Mouse (Mus musculus) regulatory T cell (primary cell): ENCODE measurements around the gene Ifnar1.

Source experiments
- in situ Hi-C: fragments of 300-600 bp; cut with MboI, MseI; formaldehyde crosslinking; loops from one replicate; pipeline ENCODE4 v1.15.1; 2025; ENCODE audit warnings: high pct_unique_total_duplicates

Gene Ifnar1

DNA sequence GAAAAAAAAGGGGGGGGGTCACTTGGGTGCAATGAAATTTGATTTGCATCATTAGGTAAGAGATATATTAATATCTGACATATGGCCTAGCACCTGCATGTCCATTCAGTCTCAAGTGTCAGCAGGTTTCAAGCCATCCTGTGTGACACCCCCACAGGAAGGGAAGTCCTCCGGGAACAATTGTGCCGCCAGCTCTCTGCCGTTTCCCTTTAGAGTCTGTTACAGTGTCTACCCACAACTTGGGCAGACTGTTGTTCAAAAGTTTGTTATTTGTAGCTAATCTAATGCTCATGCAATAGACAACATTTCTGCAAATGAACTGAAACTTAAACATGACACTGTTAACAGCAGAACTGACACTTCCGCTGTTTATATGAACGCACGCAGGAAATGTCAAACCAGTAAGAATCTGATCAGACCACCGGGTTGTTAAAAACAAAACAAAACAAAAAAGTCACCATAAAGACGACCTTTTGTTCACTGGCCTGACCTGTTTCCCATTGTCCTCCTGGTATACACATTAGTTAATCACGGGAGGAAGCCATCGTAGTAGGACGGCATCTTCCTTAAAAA is 23.9 kb upstream of the Ifnar1 start:
- in situ Hi-C loops: no loop called here

DNA sequence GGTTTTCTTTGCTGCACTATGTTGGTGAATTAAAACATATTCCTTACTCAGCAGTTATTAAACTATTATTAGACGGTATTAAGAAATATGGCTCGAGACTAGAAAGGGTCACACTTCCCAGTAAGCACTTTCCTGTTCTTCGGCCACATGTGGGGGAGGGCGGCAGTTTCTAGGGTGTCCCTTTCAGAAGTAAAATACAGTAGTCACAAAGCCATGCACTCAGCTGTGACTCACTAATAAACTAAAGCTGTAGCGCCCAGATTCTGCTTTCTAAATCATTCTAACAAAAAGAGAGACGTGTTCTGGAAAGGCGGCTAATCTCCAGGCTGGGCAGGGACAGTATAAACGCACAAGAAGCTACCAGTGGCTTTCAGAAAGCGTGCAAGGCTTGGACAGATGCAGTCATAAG is 23.3 kb upstream of the Ifnar1 start:
- in situ Hi-C loops: no loop called here

- in situ Hi-C loops: no loop called here
Measured at GRCm38 (mm10) chr16:91462644-91463043, 22.4 kb upstream of the Ifnar1 start.

GRCm38 (mm10) chr16:91463400-91463799 is 21.6 kb upstream of the Ifnar1 start:
- in situ Hi-C loops: no loop called here

- in situ Hi-C loops: no loop called here
Measured at GRCm38 (mm10) chr16:91463836-91464400, 21.1 kb upstream of the Ifnar1 start.

DNA sequence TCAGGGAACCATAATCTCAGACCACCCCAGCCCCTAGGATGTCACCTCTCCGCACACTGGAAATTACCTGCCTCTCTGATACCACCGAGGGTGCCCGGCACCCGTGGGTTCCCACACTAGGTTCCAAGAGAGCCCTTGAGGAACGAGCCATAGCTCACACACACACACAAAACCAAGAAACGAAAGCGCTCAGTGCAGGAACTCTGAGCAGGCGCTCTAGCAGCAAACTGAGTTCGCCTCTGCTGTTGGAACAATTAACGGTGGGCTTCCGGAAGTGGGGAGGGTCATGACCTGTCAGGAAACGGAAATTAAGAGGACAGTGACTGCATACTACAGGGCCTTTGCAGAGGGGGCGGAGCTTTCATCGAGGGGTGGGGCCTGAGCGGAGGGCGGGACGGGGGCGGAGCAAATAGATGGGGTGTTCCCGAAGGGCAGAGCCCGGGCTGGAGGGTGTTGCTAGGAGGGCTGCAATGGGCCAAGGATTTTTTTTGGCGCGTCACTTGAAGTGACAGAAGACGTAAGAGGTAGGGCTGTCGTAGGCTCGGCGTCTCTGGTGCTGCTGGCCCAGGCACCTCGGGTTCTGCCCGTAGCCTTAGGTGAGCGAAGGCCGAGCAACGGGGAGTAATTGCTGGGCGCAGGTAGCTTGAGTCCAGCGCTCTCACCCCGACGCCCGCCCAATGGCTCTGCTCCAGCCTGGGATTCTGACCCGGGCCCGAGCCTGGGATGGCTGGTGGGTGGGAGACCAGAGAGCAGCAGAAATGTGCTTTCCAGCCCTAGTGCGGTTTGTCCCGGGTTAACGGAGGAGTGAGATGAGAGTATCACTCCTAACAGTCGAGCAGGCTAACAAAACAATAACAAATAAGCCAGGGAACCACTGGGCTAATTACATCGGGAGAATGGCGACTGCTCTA is 20.2 kb upstream of the Ifnar1 start:
- in situ Hi-C loops: no loop called here

DNA sequence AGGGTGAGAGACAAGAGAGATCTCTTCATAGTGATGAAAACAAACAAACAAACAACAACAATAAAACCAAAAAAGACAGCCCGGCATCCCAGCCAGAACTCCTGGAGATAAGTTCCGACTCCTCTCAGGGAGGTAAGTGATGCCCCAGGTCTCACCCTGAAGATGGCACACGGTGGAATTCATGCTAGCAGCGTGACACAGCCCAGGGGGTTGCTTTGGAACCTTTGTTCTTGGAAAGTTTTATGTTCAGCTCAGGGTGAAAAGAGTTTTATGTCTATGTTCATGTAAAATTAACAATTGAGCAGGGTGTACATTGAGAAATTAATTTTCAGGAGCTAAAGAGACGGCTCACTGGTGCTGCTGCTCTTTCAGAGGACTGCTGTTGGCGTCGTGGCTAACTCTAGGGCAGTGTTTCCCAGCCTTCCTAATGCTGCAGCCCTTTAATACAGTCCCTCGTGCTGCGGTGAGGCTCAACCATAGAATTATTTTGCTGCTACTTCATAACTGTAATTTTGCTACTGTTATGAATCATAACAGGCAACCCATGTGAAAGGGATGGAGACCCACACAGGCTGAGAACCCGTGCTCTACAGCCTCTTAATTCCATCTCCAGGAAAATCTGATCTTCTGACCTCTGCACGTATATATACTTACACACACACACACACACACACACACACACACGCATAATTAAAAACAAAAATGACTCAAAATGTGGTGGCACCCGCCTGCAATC is 19.4 kb upstream of the Ifnar1 start:
- in situ Hi-C loops: no loop called here

DNA sequence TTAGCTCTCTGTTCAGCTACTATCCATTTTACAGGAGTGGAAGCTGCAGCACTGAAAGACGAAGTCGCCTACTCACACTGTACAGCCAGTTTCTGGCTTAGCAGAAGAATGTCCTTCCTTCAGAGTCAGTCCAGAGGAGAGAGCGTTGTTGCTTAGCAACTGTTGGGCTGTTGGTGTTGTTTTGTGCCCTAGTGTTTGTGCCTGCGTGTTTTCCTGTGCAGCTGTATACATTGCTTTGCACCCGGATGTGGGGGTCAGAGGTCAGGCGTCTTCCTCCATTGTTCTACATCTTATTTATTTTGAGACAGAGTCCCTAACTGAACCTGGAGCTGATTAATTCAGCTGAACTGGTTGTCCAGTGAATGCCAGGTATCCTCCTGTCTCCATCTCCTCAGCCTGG is 18.5 kb upstream of the Ifnar1 start:
- in situ Hi-C loops: no loop called here

- in situ Hi-C loops: no loop called here
Measured at GRCm38 (mm10) chr16:91470470-91470869, 14.6 kb upstream of the Ifnar1 start.

DNA sequence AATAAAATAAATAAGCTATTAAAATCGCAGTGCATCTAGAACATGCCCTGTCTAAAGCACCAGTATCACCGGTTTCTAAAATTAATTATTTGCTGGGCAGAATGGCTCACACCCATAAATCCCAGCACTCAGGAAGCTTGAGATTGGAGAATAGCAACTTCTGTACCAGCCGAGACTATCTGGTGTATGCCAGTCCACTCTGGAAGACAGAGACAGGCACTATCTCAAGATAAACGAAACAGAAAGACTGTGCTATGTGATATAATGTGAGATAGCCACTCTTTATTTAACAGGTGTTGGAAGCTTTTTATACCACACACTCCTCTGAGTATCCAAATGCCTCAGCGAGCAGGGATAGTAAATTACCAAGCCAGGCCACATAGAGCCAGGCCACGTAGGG is 13.6 kb upstream of the Ifnar1 start:
- in situ Hi-C loops: no loop called here

- in situ Hi-C loops: loop anchor here (25.0 kb wide), 1 partner anchor 113 kb away; the partner anchor contains the start of gene Ifnar2
Measured at GRCm38 (mm10) chr16:91475753-91476152, 9.3 kb upstream of the Ifnar1 start.

DNA sequence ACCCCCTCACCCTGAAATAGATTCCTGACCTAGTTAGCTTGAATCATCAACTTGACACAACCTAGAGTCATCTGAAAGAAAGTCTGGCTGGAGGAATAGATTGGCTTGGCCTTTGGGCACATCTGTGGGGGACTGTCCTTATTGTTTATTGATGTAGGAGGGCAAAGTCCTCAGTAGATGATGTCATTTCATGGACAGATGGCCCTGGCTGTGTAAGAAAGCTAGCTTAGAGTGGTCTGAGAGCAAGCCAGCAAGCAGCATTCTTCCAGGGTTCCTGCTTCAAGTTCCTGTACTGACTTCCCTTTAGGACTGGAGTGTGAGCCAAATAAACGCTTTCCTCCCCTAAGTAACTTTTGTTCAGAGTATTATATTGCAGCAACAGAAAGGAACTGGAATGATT is 7.0 kb upstream of the Ifnar1 start:
- in situ Hi-C loops: loop anchor here (25.0 kb wide), 1 partner anchor 116 kb away; the partner anchor contains the start of gene Ifnar2

DNA sequence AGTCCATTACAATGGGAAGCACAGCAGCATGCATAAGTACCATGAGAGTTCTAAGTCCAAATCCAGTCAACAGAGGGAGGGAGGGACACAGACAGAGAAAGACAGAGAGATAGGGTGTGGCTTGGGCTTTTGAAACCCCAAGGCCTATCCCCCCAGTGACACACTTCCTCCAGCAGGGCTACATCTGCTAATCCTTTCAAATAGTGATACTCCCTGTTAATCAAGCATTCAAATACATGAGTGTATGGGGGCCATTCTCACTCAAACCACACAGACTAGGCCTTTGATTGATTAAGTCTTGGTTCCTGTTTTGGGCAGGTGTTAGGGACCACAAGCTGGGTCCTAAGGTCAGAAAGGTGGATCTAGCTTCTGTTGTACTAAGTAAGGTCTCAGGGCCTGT is 4.5 kb upstream of the Ifnar1 start:
- in situ Hi-C loops: loop anchor here (25.0 kb wide), 1 partner anchor 118 kb away; the partner anchor contains the start of gene Ifnar2

DNA sequence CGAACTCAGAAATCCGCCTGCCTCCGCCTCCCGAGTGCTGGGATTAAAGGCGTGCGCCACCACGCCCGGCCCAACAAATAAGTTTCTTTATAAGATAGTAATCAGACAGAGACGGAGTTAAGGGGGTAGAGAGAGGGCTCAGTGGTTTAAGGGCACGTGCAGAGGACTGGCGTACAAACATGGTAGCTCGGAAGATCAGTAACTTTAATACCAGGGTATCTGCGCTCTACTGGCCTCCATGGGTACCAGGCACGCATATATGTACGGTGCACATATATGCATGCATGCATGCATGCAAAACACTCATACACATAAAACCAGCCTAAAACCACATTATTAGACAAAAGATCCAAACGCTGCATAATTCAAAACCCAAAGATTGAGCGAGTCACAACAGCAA is 651 bp upstream of the Ifnar1 start:
- in situ Hi-C loops: loop anchor here (25.0 kb wide), 1 partner anchor 122 kb away; the partner anchor contains the start of gene Ifnar2

GRCm38 (mm10) chr16:91485841-91486240 is 803 bp downstream of the Ifnar1 start:
- in situ Hi-C loops: loop anchor here (25.0 kb wide), 1 partner anchor 124 kb away; the partner anchor contains the start of gene Ifnar2

DNA sequence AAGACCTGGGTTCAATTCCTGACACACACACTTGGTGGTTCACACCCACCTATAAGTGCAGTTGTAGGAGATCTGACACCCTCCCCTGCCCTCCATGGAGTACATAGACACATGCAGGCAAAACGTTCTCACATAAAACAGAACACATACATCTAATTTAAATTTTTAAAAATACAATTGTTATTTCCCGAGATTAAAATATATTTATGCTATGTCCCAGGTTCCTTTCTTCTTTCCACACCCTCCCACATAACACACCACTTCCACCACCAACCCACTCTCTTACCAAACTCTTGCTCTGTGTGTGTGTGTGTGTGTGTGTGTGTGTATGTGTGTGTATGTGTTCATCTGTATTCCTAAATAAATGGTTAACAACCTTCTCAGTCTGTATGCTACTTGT is 3.0 kb downstream of the Ifnar1 start:
- in situ Hi-C loops: loop anchor here (25.0 kb wide), 1 partner anchor 126 kb away; the partner anchor contains the start of gene Ifnar2

DNA sequence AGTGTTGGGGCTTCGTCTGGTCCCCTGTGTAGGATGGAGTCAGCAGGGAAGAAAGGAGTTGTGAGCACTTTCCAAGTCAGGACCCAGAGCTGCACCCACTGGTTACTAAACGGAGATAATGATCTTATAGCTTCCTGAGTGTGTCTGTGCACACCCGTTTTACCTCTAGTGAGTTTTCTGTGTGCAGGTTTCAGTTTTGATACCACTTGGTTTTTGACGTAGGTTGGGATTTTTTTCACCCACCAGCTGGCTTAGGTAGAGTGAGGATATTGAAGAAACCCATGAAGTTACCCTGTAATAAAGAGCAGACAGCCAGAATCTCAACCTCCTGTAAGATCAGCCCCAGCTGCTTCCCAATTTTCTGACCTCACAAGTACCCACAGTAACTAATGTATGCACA is 5.9 kb downstream of the Ifnar1 start:
- in situ Hi-C loops: loop anchor here (5.0 to 25.0 kb wide), 2 partner anchors 69 to 129 kb away; partner anchors contain the start of gene Ifnar2

DNA sequence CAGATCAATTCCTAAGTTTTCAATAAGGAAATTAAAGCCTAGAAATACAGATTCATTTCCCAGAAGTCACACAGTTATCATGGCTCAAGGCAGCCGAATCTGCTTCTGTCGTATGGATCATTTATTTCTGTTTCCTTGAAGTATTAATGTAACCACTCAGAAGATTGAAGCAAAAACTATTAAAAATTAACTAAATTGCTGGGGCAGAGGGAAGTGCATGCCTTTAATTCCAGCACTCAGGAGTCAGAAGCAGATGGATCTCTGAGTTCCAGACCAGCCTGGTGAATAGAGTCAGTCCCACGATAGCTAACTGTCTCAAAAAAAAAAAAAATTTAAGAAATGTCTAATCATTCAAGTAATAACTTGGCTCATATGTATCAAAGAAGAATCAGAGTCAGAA is 6.4 kb downstream of the Ifnar1 start:
- in situ Hi-C loops: loop anchor here (5.0 to 25.0 kb wide), 2 partner anchors 69 to 129 kb away; partner anchors contain the start of gene Ifnar2

DNA sequence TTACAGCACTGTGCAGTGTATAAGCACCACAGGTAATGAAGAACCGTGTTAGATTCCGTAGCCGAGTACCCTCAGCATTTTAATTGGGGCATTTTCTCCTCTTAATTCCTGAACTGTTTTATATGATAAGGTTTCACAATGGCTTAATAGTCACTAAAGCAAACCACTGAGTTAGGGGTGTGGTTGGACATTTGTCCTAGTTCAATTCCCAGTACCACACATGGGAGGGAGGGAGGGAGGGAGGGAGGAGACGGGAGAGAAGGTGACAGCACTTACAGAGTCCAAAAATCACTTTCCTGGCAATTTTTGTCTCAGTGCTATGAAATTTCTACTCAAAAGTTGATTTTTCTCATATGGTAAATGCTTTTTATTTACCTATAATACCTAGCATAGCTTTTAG is 10.5 kb downstream of the Ifnar1 start:
- in situ Hi-C loops: loop anchor here (25.0 kb wide), 1 partner anchor 133 kb away; the partner anchor contains the start of gene Ifnar2

- in situ Hi-C loops: loop anchor here (25.0 kb wide), 1 partner anchor 134 kb away; the partner anchor contains the start of gene Ifnar2
Measured at GRCm38 (mm10) chr16:91496206-91496605, 11.2 kb downstream of the Ifnar1 start.

GRCm38 (mm10) chr16:91496766-91497165 is 11.7 kb downstream of the Ifnar1 start:
- in situ Hi-C loops: loop anchor here (25.0 kb wide), 1 partner anchor 134 kb away; the partner anchor contains the start of gene Ifnar2
